Mouse (Mus musculus): ENCODE measurements around the gene Cpne8. TPM values are rescaled to one million over a fixed set of nuclear protein-coding genes. Genes with fewer than 3 reads are reported as not detected.

Gene Cpne8
- total RNA-seq, 2 experiments from 2014 or later = 8.2 to 9.0 TPM

DNA sequence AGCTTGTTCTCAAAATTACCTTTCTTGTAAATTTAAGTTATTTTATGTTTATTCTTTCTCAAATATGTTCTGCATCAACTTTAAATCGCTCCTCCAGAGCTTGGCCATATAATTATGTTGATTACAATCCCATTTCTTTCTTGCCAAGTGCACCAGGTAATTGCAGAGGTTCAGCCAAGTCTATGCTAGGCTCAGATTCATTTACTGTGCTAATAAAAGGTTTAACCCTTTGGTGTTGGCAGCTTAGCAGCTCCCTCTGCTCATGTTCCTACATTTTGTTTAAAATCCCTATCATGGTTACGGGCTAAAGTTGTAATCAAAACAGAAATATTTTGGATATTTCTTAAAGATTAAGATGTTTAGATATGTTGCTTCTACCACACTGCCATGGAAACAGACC lies 216.0 kb downstream of the Cpne8 start:
- DNase-seq = no peak

DNA sequence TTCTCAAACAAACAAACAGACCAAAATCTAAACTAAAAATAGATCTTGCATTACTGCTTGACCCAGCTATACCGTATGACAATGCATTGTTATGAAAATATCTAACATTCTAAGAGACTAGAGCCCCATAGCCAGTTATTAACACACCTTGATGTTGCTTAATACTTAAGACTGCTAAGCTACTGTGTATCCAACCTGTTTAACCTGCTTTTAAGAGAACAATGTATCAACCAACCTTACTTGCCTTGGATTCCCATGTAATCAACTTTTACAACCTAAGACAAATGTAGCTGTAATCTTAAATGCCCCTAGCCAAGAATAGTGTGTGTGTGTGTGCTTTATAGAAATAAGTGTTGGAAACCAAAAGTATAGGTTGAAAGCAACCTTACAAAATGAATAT lies 233.2 kb downstream of the Cpne8 start:
- DNase-seq = no peak
